ENCODE assay signal across 29 mouse cellular contexts in the genomic region with DNA sequence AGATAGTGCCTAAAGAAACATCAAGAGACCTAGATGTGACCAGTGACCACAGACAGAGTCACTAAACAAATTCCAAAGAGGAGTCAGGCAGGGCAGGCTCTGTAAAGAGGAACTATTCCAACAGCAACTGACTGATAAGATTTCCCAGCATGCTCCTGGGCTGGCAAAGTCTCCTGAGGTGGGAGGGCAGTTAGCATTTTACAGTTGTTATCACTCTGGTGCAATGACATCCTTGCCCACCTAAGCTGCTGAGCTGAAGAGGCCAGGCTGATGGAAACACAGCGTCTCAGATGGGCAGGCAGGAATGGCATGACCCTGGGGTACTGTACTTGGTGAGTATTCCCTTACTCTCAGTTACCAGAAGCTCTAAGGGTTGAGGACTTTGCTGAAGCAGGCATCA. TPM values are rescaled to one million over a fixed set of nuclear protein-coding genes. Genes with fewer than 3 reads are reported as not detected.
A peak's percentile ranks its signal among the peaks of the same experiment; 100 is the strongest.
DNase-seq lines count a peak whose midpoint lies in the region; ATAC-seq and TF ChIP-seq lines count a peak whose summit lies in the region.
"Had no signal": no experiment of that assay in that cellular context is flagged by ENCODE, and none has a peak within 500 bp of the region (broad histone marks: within the 10 kb centered on the region; RNA-seq: fewer than 3 reads in every experiment).

No protein-coding gene starts in this region.

- peaks cover 28% of the 10 kb centered on the region for H3K4me1 ChIP-seq in erythroblast, embryonic 14.5 days (ENCODE audit: control insufficient read depth)
- H3K4me1 ChIP-seq in MEL (ENCODE audit: control insufficient read depth in 1 of 2, insufficient read depth in 2 of 2, low read length in 2 of 2), result peaks cover 9 to 35% of the 10 kb centered on the region in 2 experiments
- H3K4me1 ChIP-seq in liver, embryonic 13.5 days (replicated peaks), result peaks cover 14% of the 10 kb centered on the region
- H3K4me1 ChIP-seq: embryonic facial prominence, embryonic 12.5 days; heart, embryonic 13.5 days had no signal

- peak overlapping the region; percentile 30; the same call in 1 of the 2 replicates for H3K9ac ChIP-seq in MEL (ENCODE audit: control insufficient read depth, low read depth, low read length, poor library complexity, severe bottlenecking)
- no peak overlapping the region for H3K9ac ChIP-seq in liver, embryonic 13.5 days
- H3K9ac ChIP-seq: embryonic facial prominence, embryonic 12.5 days; forebrain, embryonic 13.5 days; forebrain, postnatal 0 days; heart, embryonic 13.5 days; hindbrain, embryonic 12.5 days had no signal

- H3K9me3 ChIP-seq in erythroblast, embryonic 14.5 days (ENCODE audit: control insufficient read depth, low read length), result no peaks in the 10 kb centered on the region
- H3K9me3 ChIP-seq in MEL (replicated peaks; ENCODE audit: insufficient read depth, low read length), result no peaks in the 10 kb centered on the region
- H3K9me3 ChIP-seq in liver, embryonic 13.5 days (replicated peaks), result no peaks in the 10 kb centered on the region
- H3K9me3 ChIP-seq: embryonic facial prominence, embryonic 12.5 days; forebrain, embryonic 13.5 days; heart, embryonic 13.5 days; hindbrain, embryonic 12.5 days had no signal

- 21% methylated on average over 1 of the region's 1 CpGs for WGBS in liver, embryonic 13.5 days (ENCODE audit: insufficient replicate concordance)

- no peaks in the 10 kb centered on the region for H3K79me2 ChIP-seq in MEL (ENCODE audit: control insufficient read depth, insufficient read depth, low read length, poor library complexity)

- peak; percentile 95 for DNase-seq in MEL (ENCODE audit: low read depth, low spot score)
- DNase-seq in c-Kit-positive CD71-positive TER-119-positive erythroid progenitor cells, embryonic 14.5 days (ENCODE audit: low spot score), result peak; percentile 62
- peak; percentile 5 for DNase-seq in liver, embryonic 13.5 days
- DNase-seq in thymus, postnatal 36 days, result no peak
- no peak for DNase-seq in gastrocnemius, postnatal 4 days (ENCODE audit: low spot score in 2 of 2)
- DNase-seq in adrenal gland, postnatal 36 days, result no peak
- DNase-seq: adrenal gland, postnatal 25 days; B cell, adult 2 months; cerebellum, adult 2 months; cerebellum, postnatal 10 days; embryo, embryonic 11 days; forebrain, postnatal 0 days; gastrocnemius, postnatal 25 days; heart, adult 11 months; heart, postnatal 36 days had no signal

- peak; percentile 92 to 93 for TF ChIP-seq EP300 in MEL (IDR thresholded peaks at IDR 0.05; ENCODE audit: low read depth in 1 of 2, low read length in 2 of 2)

- H3K4me2 ChIP-seq in liver, embryonic 13.5 days, result no peak overlapping the region
- H3K4me2 ChIP-seq: embryonic facial prominence, embryonic 12.5 days; forebrain, embryonic 13.5 days; heart, embryonic 13.5 days; hindbrain, embryonic 12.5 days had no signal

- peak overlapping the region; percentile 38 for H3K4me3 ChIP-seq in erythroblast, embryonic 14.5 days (replicated peaks)
- peak overlapping the region; percentile 8 to 13; a peak in 3 of 4 replicates for H3K4me3 ChIP-seq in MEL (ENCODE audit: control insufficient read depth in 1 of 2, insufficient read depth in 1 of 2, low read depth in 2 of 2, low read length in 2 of 2)
- H3K4me3 ChIP-seq in liver, embryonic 13.5 days (replicated peaks), result no peak overlapping the region
- H3K4me3 ChIP-seq: embryonic facial prominence, embryonic 12.5 days; forebrain, embryonic 13.5 days; heart, embryonic 13.5 days; hindbrain, embryonic 12.5 days had no signal

- H3K36me3 ChIP-seq in erythroblast, embryonic 14.5 days (ENCODE audit: control insufficient read depth), result no peaks in the 10 kb centered on the region
- peaks cover 3 to 29% of the 10 kb centered on the region in 2 experiments; a peak in 3 of 4 replicates for H3K36me3 ChIP-seq in MEL (ENCODE audit: control insufficient read depth in 1 of 2, insufficient read depth in 2 of 2, low read length in 2 of 2)
- no peaks in the 10 kb centered on the region for H3K36me3 ChIP-seq in liver, embryonic 13.5 days
- H3K36me3 ChIP-seq: embryonic facial prominence, embryonic 12.5 days; G1E; heart, embryonic 13.5 days; hindbrain, embryonic 12.5 days had no signal

- peak in 1 of 2 experiments; percentile 58; a peak in 2 of 4 replicates for TF ChIP-seq POLR2A in MEL (IDR thresholded peaks at IDR 0.05; ENCODE audit: control insufficient read depth in 1 of 2, insufficient read depth in 1 of 2, low read depth in 1 of 2, low read length in 2 of 2, poor library complexity in 1 of 2)

- no peak for TF ChIP-seq CTCF in MEL (IDR thresholded peaks at IDR 0.05 in 2 of 3, conservative IDR thresholded peaks at IDR 0.05 in 1 of 3; ENCODE audit: control insufficient read depth in 1 of 3, insufficient read depth in 1 of 3, low read depth in 2 of 3, low read length in 3 of 3, poor library complexity in 1 of 3, severe bottlenecking in 1 of 3)

- H3K27me3 ChIP-seq in erythroblast, embryonic 14.5 days (ENCODE audit: control insufficient read depth), result no peaks in the 10 kb centered on the region
- no peaks in the 10 kb centered on the region for H3K27me3 ChIP-seq in MEL (ENCODE audit: control insufficient read depth in 1 of 2, insufficient read depth in 2 of 2, low read length in 2 of 2)
- no peaks in the 10 kb centered on the region for H3K27me3 ChIP-seq in liver, embryonic 13.5 days
- H3K27me3 ChIP-seq: embryonic facial prominence, embryonic 12.5 days; forebrain, embryonic 13.5 days; heart, embryonic 13.5 days; hindbrain, embryonic 12.5 days; Patski had no signal

- ATAC-seq in erythroblast, adult 5-6 weeks (replicated peaks; ENCODE audit: low FRiP score, poor library complexity, severe bottlenecking), result no peak
- ATAC-seq in liver, embryonic 13.5 days (ENCODE audit: low read depth), result peak; percentile 82
- ATAC-seq: activated CD4-positive, CD25-positive, alpha-beta regulatory T cell, adult 4 months; CD4-positive, CD25-positive, alpha-beta regulatory T cell, adult 4 months; forebrain, embryonic 13.5 days; forebrain, postnatal 0 days; hindbrain, embryonic 16.5 days; inflammation-experienced regulatory T-cells, adult 6 months; Patski had no signal

- TF ChIP-seq RAD21 in MEL (IDR thresholded peaks at IDR 0.05; ENCODE audit: low read depth, low read length), result no peak

- H3K27ac ChIP-seq in MEL (ENCODE audit: control insufficient read depth, low read depth, low read length), result peak overlapping the region; percentile 88
- H3K27ac ChIP-seq in liver, embryonic 13.5 days, result 0 out of 2 replicates have a peak overlapping the region, but pooled peaks have one; percentile 15
- H3K27ac ChIP-seq: embryonic facial prominence, embryonic 12.5 days; forebrain, embryonic 13.5 days; heart, embryonic 13.5 days; hindbrain, embryonic 12.5 days had no signal

TF ChIP-seq in MEL, 35 proteins besides CTCF, POLR2A, EP300 and RAD21:
- TF ChIP-seq RCOR1 (IDR thresholded peaks at IDR 0.05; ENCODE audit: low read depth, low read length) (peak; percentile 68), SIN3A (IDR thresholded peaks at IDR 0.05; ENCODE audit: low read length) (no peak; the same call in 1 of the 2 replicates), GATA1 (IDR thresholded peaks at IDR 0.05; ENCODE audit: low read depth, low read length) (peak; percentile 94), NELFE (IDR thresholded peaks at IDR 0.05; ENCODE audit: low read depth, low read length) (peak; percentile 23), TCF12 (IDR thresholded peaks at IDR 0.05; ENCODE audit: low read depth, low read length) (peak; percentile 86), MYB (IDR thresholded peaks at IDR 0.05; ENCODE audit: low read depth, low read length) (peak; percentile 84), E2F4 (IDR thresholded peaks at IDR 0.05; ENCODE audit: borderline replicate concordance, low read depth, low read length) (no peak), MAZ (IDR thresholded peaks at IDR 0.05; ENCODE audit: low read depth, low read length) (peak; percentile 50; the same call in 1 of the 2 replicates), TAL1 (IDR thresholded peaks at IDR 0.05; ENCODE audit: low read length) (peak; percentile 62), CHD2 (IDR thresholded peaks at IDR 0.05; ENCODE audit: low read length) (no peak), HCFC1 (IDR thresholded peaks at IDR 0.05; ENCODE audit: low read depth, low read length) (peak; percentile 63; the same call in 1 of the 2 replicates), TBP (IDR thresholded peaks at IDR 0.05; ENCODE audit: low read depth, low read length) (peak; percentile 82), ETS1 (IDR thresholded peaks at IDR 0.05; ENCODE audit: low read depth, low read length) (peak; percentile 65)
TF ChIP-seq in MEL: peak in this region for 10.

RNA-seq across cellular contexts. Expression of gene Fam196b, which starts 15.1 kb away (rescaled TPM):
- polyA plus RNA-seq in erythroblast, embryonic 14.5 days (2012), result not detected in 2 replicates
- not detected in 2 replicates for total RNA-seq in erythroblast, adult 5-6 weeks (2015; ENCODE audit: low replicate concordance)
- 0.14 TPM in 1 of 2 replicates, not detected in the other for total RNA-seq in erythroblast, adult 5-6 weeks (2017; ENCODE audit: low replicate concordance)
- 0.20 and 0.23 TPM in 2 replicates for total RNA-seq in MEL (2012; rRNA removed)
- under 1 TPM in 1 of 2 experiments, not detected in 1; 0.10 TPM for polyA plus RNA-seq in MEL (2012; ENCODE audit: insufficient read depth in 1 of 2, insufficient read length in 2 of 2, low read depth in 1 of 2, low replicate concordance in 2 of 2, missing spikeins in 1 of 2)
- 0.05 and 0.06 TPM in 2 replicates for polyA plus RNA-seq in liver, embryonic 13.5 days (2015; fragmentation: Nextera tagmentation; extraction: Ambion mirVana)
- total RNA-seq in gastrocnemius, postnatal 4 days (2021), result under 1 TPM; 0.10 to 0.17 TPM
- under 1 TPM in 1 of 2 experiments, not detected in 1; 0.07 TPM for total RNA-seq in adrenal gland, postnatal 36 days (2021)
- total RNA-seq: adrenal gland, adult 18-20 months; adrenal gland, postnatal 25 days; heart, postnatal 36 days had no signal
- polyA plus RNA-seq: G1E; heart, postnatal 0 days; Patski had no signal

Comparison
In these comparisons a context has a peak if more than half of its experiments do, and no peak if none do; other contexts are left out.
1. DNase-seq: peak in MEL (single experiment), c-Kit-positive CD71-positive TER-119-positive erythroid progenitor cells, embryonic 14.5 days (single experiment) and liver, embryonic 13.5 days (single experiment); none in thymus, postnatal 36 days (0 of 2), gastrocnemius, postnatal 4 days (0 of 2) and adrenal gland, postnatal 36 days (0 of 2).